Mouse (Mus musculus): ENCODE results near the gene Coro1c.

DNA sequence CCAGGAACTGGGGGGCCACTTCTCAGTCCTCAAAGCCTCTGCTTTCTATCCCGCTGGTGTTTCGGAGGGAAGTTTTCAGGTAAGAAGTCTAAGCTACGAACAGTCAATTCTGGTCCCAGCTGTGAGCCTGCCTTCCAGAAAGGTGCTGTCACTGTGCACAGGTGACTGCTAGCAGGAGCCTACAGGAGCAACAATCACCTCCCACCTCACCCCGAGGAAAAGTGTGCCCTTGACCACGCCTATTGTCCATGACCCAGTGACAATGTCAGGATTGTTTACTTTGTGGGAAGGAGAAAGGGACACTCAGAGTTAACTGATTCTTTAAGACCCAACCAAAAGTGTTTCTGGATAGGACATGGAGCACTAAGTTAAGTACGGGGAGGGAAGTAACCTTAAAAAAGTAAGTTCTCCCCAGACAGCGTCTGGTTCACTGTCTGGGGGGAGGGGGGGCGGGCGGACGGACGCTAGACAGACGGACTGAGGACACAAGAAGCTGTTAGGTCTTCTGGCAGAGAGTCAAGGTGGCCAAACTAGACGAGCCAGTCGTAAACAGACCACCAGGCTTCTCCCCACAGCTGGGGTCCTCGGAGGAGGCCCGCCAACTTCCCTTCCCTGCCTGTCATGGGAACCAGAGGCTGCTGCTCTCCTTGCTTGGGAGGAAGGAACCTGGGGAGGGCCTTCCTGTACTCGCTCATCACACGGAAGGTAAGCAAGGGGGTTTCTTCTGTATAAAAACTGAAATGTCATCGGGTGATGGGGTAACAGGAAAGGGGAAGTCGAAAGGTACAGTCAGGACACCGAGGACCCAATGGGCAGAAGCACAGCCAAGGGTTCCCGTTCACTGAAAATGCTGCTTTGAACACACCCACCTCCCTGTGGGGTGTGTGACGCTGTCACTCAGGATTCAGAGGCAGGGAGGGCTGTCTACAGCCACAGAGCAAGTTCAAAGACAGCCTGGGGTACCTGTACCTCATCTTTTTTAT, 67.0 kb downstream of the Coro1c start:
- TF ChIP-seq POLR2A (IDR thresholded peaks at IDR 0.05; ENCODE audit: borderline replicate concordance, extremely low read depth, insufficient read depth, insufficient read length, poor library complexity, severe bottlenecking) (no peak), CTCF (IDR thresholded peaks at IDR 0.05; ENCODE audit: borderline replicate concordance, extremely low read depth, insufficient read depth, insufficient read length) (no peak)
